Mouse (Mus musculus) liver, adult 2 months (tissue): ENCODE measurements around the gene Pspn.

ENCODE experiments used
- CTCF ChIP-seq: fragments of 200-500 bp; IDR thresholded peaks from 2 replicates; pipeline ENCODE4 v1.5.1; 2011; ENCODE audit warnings: low read depth, low read length, control low read depth
- POLR2A ChIP-seq: fragments of 200-500 bp; IDR thresholded peaks from 2 replicates; pipeline ENCODE4 v1.6.1; 2011; ENCODE audit warnings: low read length, control low read depth; ENCODE audit not compliant: insufficient read depth; ENCODE audit errors: extremely low read depth

DNA sequence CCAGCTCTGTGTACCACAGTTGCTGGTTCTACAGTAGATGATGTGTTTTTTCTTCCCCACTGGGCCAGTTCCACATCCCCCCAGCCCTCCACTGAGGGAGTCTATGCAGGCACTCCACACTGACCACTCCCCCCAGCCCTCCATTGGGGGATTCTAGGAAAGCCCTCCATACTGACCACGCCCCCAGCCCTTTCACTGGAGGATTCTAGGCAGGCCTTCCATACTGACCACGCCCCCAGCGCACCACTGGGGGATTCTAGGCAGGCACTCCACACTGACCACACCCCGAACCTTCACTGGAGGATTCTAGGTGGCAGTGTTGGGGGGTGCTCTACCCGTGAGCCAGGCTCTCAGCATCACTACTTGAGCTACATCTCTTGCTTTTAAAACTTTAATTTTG, 47.6 kb upstream of the Pspn start:
- no peak for TF ChIP-seq POLR2A
- no peak for TF ChIP-seq CTCF
